Mouse (Mus musculus) heart, embryonic 12.5 days (tissue): ENCODE measurements around the gene Gm10277. TPM values are rescaled to one million over a fixed set of nuclear protein-coding genes. Genes with fewer than 3 reads are reported as not detected.

Source experiments
- ATAC-seq: fragments of 200-750 bp; cut with Nextera tagmentation; 2 replicates; pipeline ENCODE4 v1.8.0; 2017; ENCODE audit warnings: moderate TSS enrichment, moderate library complexity; ENCODE audit not compliant: insufficient number of reproducible peaks, low FRiP score
- H3K27ac ChIP-seq: fragments of 300-500 bp; sonication (generic); 2 replicates; pipeline ENCODE4 v1.5.1; 2016; ENCODE audit warnings: mild to moderate bottlenecking, moderate library complexity; ENCODE audit not compliant: poor library complexity, severe bottlenecking
- H3K27me3 ChIP-seq: fragments of 300-500 bp; sonication (generic); replicated peaks from 2 replicates; pipeline ENCODE4 v1.6.1; 2016; ENCODE audit warnings: mild to moderate bottlenecking, moderate library complexity
- H3K36me3 ChIP-seq: fragments of 300-500 bp; sonication (generic); 2 replicates; pipeline ENCODE4 v1.6.1; 2016; ENCODE audit warnings: mild to moderate bottlenecking, moderate library complexity
- H3K4me1 ChIP-seq: fragments of 300-500 bp; sonication (generic); replicated peaks from 2 replicates; pipeline ENCODE4 v1.6.1; 2016; ENCODE audit warnings: mild to moderate bottlenecking
- H3K4me2 ChIP-seq: fragments of 300-500 bp; sonication (generic); 2 replicates; pipeline ENCODE4 v1.6.1; 2016; ENCODE audit warnings: mild to moderate bottlenecking, moderate library complexity
- H3K4me3 ChIP-seq: fragments of 300-500 bp; sonication (generic); 2 replicates; pipeline ENCODE4 v1.5.1; 2016; ENCODE audit warnings: mild to moderate bottlenecking
- H3K9ac ChIP-seq: fragments of 300-500 bp; sonication (generic); 2 replicates; pipeline ENCODE4 v1.6.1; 2016; ENCODE audit warnings: mild to moderate bottlenecking, moderate library complexity
- H3K9me3 ChIP-seq: fragments of 300-500 bp; sonication (generic); replicated peaks from 2 replicates; pipeline ENCODE4 v1.6.1; 2016; ENCODE audit warnings: mild to moderate bottlenecking, moderate library complexity
- WGBS: fragments of 180-500 bp; shearing (Covaris S2); methylation state at CpG from one replicate; pipeline ENCODE4 v1.1.7; 2016; 5-methylcytosine and 5-hydroxymethylcytosine counted together
- polyA plus RNA-seq: library from polyadenylated mRNA; unstranded; fragments of >200 nt; fragmentation: Nextera tagmentation; extraction: Ambion mirVana; gene quantifications from 2 replicates; pipeline ENCODE4 v1.2.1, GENCODE M21; 2016

The Gm10277 gene
- polyA plus RNA-seq, 1 experiment from 2014 or later: 1.2 TPM

GRCm38 (mm10) chr11:77784894-77785293 lies 2.7 kb downstream of the Gm10277 start:
- H3K27ac ChIP-seq: peak overlapping the region; percentile 95
- no peak overlapping the region for H3K4me3 ChIP-seq
- no peaks in the 10 kb centered on the region for H3K9me3 ChIP-seq
- peaks cover 72% of the 10 kb centered on the region for H3K4me1 ChIP-seq
- H3K36me3 ChIP-seq: no peaks in the 10 kb centered on the region
- 30% methylated on average over 9 of the region's 9 CpGs for WGBS
- H3K4me2 ChIP-seq: peak overlapping the region; percentile 44
- no peak for ATAC-seq
- no peak overlapping the region; the same call in 1 of the 2 replicates for H3K9ac ChIP-seq
- H3K27me3 ChIP-seq: no peaks in the 10 kb centered on the region

GRCm38 (mm10) chr11:77783747-77784646 lies 3.5 kb downstream of the Gm10277 start:
- H3K27me3 ChIP-seq: no peaks in the 10 kb centered on the region
- peaks cover 76% of the 10 kb centered on the region for H3K4me1 ChIP-seq
- no peak for ATAC-seq
- H3K4me3 ChIP-seq: no peak overlapping the region
- 34% methylated on average over 18 of the region's 18 CpGs for WGBS
- peak overlapping the region; percentile 44 for H3K4me2 ChIP-seq
- peak overlapping the region; percentile 51; the same call in 1 of the 2 replicates for H3K9ac ChIP-seq
- no peaks in the 10 kb centered on the region for H3K9me3 ChIP-seq
- no peaks in the 10 kb centered on the region for H3K36me3 ChIP-seq
- H3K27ac ChIP-seq: peak overlapping the region; percentile 95

- Histone ChIP-seq H3K4me1 (peaks cover 81% of the 10 kb centered on the region), H3K27me3 (no peaks in the 10 kb centered on the region), H3K4me2 (0 out of 2 replicates have a peak overlapping the region, but pooled peaks have one; percentile 11), H3K9me3 (no peaks in the 10 kb centered on the region), H3K36me3 (peaks cover under 1% of the 10 kb centered on the region), H3K27ac (peak overlapping the region; percentile 95), H3K9ac (peak overlapping the region; percentile 6; the same call in 1 of the 2 replicates), H3K4me3 (no peak overlapping the region)
- 49% methylated on average over 10 of the region's 10 CpGs for WGBS
- no peak for ATAC-seq
These were observed 4.3 kb downstream of the Gm10277 start for GRCm38 (mm10) chr11:77783211-77783746.

GRCm38 (mm10) chr11:77782104-77782815 lies 5.3 kb downstream of the Gm10277 start:
- Histone ChIP-seq H3K4me1 (peaks cover 75% of the 10 kb centered on the region), H3K9ac (no peak overlapping the region), H3K4me2 (no peak overlapping the region), H3K9me3 (no peaks in the 10 kb centered on the region), H3K27me3 (no peaks in the 10 kb centered on the region), H3K27ac (no peak overlapping the region), H3K4me3 (no peak overlapping the region), H3K36me3 (peaks cover 11% of the 10 kb centered on the region)
- ATAC-seq: no peak
- WGBS: 73% methylated on average over 7 of the region's 7 CpGs

- H3K27ac ChIP-seq: no peak overlapping the region
- no peaks in the 10 kb centered on the region for H3K9me3 ChIP-seq
- no peak for ATAC-seq
- 51% methylated on average over 7 of the region's 7 CpGs for WGBS
- no peaks in the 10 kb centered on the region for H3K27me3 ChIP-seq
- peaks cover 75% of the 10 kb centered on the region for H3K4me1 ChIP-seq
- H3K4me3 ChIP-seq: no peak overlapping the region
- H3K4me2 ChIP-seq: no peak overlapping the region
- no peak overlapping the region for H3K9ac ChIP-seq
- H3K36me3 ChIP-seq: peaks cover 13% of the 10 kb centered on the region
These were observed 6.5 kb downstream of the Gm10277 start for GRCm38 (mm10) chr11:77781088-77781487.

GRCm38 (mm10) chr11:77779240-77779639 lies 8.3 kb downstream of the Gm10277 start:
- WGBS: 14% methylated on average over 1 of the region's 1 CpGs
- Histone ChIP-seq H3K4me2 (no peak overlapping the region), H3K36me3 (peaks cover 13% of the 10 kb centered on the region), H3K9me3 (no peaks in the 10 kb centered on the region), H3K4me3 (no peak overlapping the region), H3K27ac (no peak overlapping the region), H3K4me1 (peaks cover 65% of the 10 kb centered on the region), H3K9ac (no peak overlapping the region), H3K27me3 (no peaks in the 10 kb centered on the region)
- no peak for ATAC-seq

- peaks cover 52% of the 10 kb centered on the region for H3K4me1 ChIP-seq
- H3K9me3 ChIP-seq: no peaks in the 10 kb centered on the region
- WGBS: 90% methylated on average over 17 of the region's 17 CpGs
- ATAC-seq: no peak
- H3K4me2 ChIP-seq: no peak overlapping the region
- H3K27me3 ChIP-seq: no peaks in the 10 kb centered on the region
- H3K27ac ChIP-seq: no peak overlapping the region
- H3K9ac ChIP-seq: no peak overlapping the region
- no peak overlapping the region for H3K4me3 ChIP-seq
- peaks cover 13% of the 10 kb centered on the region for H3K36me3 ChIP-seq
These were observed 9.6 kb downstream of the Gm10277 start for GRCm38 (mm10) chr11:77777937-77778336.

GRCm38 (mm10) chr11:77777436-77777835 lies 10.1 kb downstream of the Gm10277 start:
- WGBS: 91% methylated on average over 17 of the region's 17 CpGs
- peaks cover 53% of the 10 kb centered on the region for H3K4me1 ChIP-seq
- no peak for ATAC-seq

GRCm38 (mm10) chr11:77775701-77776400 lies 11.7 kb downstream of the Gm10277 start:
- Histone ChIP-seq H3K4me1 (peaks cover 45% of the 10 kb centered on the region), H3K4me2 (no peak overlapping the region), H3K9ac (peak overlapping the region; percentile 44; the same call in 1 of the 2 replicates), H3K4me3 (no peak overlapping the region), H3K9me3 (no peaks in the 10 kb centered on the region), H3K27me3 (no peaks in the 10 kb centered on the region), H3K36me3 (peaks cover 13% of the 10 kb centered on the region), H3K27ac (peak overlapping the region; percentile 6; the same call in 1 of the 2 replicates)
- no peak for ATAC-seq
- WGBS: 18% methylated on average over 9 of the region's 9 CpGs

More at GRCm38 (mm10) chr11:77777436-77777835, 10.1 kb downstream of the Gm10277 start:
- Histone ChIP-seq H3K9me3 (no peaks in the 10 kb centered on the region), H3K27me3 (no peaks in the 10 kb centered on the region), H3K36me3 (peaks cover 13% of the 10 kb centered on the region), H3K9ac (no peak overlapping the region), H3K4me3 (no peak overlapping the region), H3K4me2 (no peak overlapping the region), H3K27ac (no peak overlapping the region)

- peaks cover under 1% of the 10 kb centered on the region for H3K36me3 ChIP-seq
- WGBS: 36% methylated on average over 8 of the region's 8 CpGs
- H3K9me3 ChIP-seq: no peaks in the 10 kb centered on the region
- no peak overlapping the region; the same call in 1 of the 2 replicates for H3K9ac ChIP-seq
- no peaks in the 10 kb centered on the region for H3K27me3 ChIP-seq
- H3K4me1 ChIP-seq: peaks cover 34% of the 10 kb centered on the region
- H3K4me3 ChIP-seq: no peak overlapping the region
- peak overlapping the region; percentile 26; the same call in 1 of the 2 replicates for H3K27ac ChIP-seq
- H3K4me2 ChIP-seq: no peak overlapping the region
- peak; percentile 39; the same call in 1 of the 2 replicates for ATAC-seq
These were observed 15.5 kb downstream of the Gm10277 start for GRCm38 (mm10) chr11:77771879-77772713.
